Mouse (Mus musculus) heart, embryonic 11.5 days (tissue): Measurements from ENCODE around the gene Trim16. TPM values are rescaled to one million over a fixed set of nuclear protein-coding genes. Genes with fewer than 3 reads are reported as not detected.

Experiments used
- ATAC-seq: fragments of 200-750 bp; cut with Nextera tagmentation; replicated peaks from 2 replicates; pipeline ENCODE4 v1.8.0; 2017; ENCODE audit warnings: moderate library complexity; ENCODE audit not compliant: insufficient number of reproducible peaks, low FRiP score, low TSS enrichment
- H3K27ac ChIP-seq: fragments of 300-500 bp; sonication (generic); 2 replicates; pipeline ENCODE4 v1.5.1; 2014; ENCODE audit warnings: mild to moderate bottlenecking, low read depth, low read length
- H3K27me3 ChIP-seq: fragments of 300-500 bp; sonication (generic); 2 replicates; pipeline ENCODE4 v1.6.1; 2014; ENCODE audit warnings: mild to moderate bottlenecking, low read length, mixed read lengths; ENCODE audit not compliant: control insufficient read depth, insufficient read depth
- H3K36me3 ChIP-seq: fragments of 300-500 bp; sonication (generic); 2 replicates; pipeline ENCODE4 v1.6.1; 2014; ENCODE audit warnings: mild to moderate bottlenecking, low read length, moderate library complexity, mixed read lengths; ENCODE audit not compliant: control insufficient read depth, insufficient read depth
- H3K4me1 ChIP-seq: fragments of 300-500 bp; sonication (generic); 2 replicates; pipeline ENCODE4 v1.6.1; 2014; ENCODE audit warnings: low read length; ENCODE audit not compliant: control insufficient read depth, insufficient read depth
- H3K4me2 ChIP-seq: fragments of 300-500 bp; sonication (generic); 2 replicates; pipeline ENCODE4 v1.6.1; 2014; ENCODE audit warnings: mild to moderate bottlenecking, moderate library complexity
- H3K4me3 ChIP-seq: fragments of 300-500 bp; sonication (generic); 2 replicates; pipeline ENCODE4 v1.5.1; 2014; ENCODE audit warnings: low read depth, low read length
- H3K9ac ChIP-seq: fragments of 300-500 bp; sonication (generic); 2 replicates; pipeline ENCODE4 v1.6.1; 2014; ENCODE audit warnings: mild to moderate bottlenecking, low read depth, low read length, moderate library complexity
- H3K9me3 ChIP-seq: fragments of 300-500 bp; sonication (generic); replicated peaks from 2 replicates; pipeline ENCODE4 v1.6.1; 2016; ENCODE audit warnings: low read length; ENCODE audit not compliant: control insufficient read depth
- WGBS: fragments of 180-500 bp; shearing (Covaris S2); extraction: QIAGEN DNeasy Blood & Tissue Kit; methylation state at CpG from one replicate; pipeline ENCODE4 v1.1.7; 2014; ENCODE audit not compliant: insufficient replicate concordance; 5-methylcytosine and 5-hydroxymethylcytosine counted together
- polyA plus RNA-seq: library from polyadenylated mRNA; unstranded; fragments of >200 nt; fragmentation: Nextera tagmentation; extraction: Ambion mirVana; gene quantifications from 2 replicates; pipeline ENCODE4 v1.2.1, GENCODE M21; 2014

Gene Trim16
- polyA plus RNA-seq, 1 experiment from 2014 or later = 3.9 TPM

GRCm38 (mm10) chr11:62869715-62870371, 49.8 kb downstream of the Trim16 start:
- no peak overlapping the region for H3K4me2 ChIP-seq
- 71% methylated on average over 8 of the region's 8 CpGs for WGBS
- no peak overlapping the region for H3K4me3 ChIP-seq
- no peak for ATAC-seq
- H3K27ac ChIP-seq = no peak overlapping the region
- no peaks in the 10 kb centered on the region for H3K9me3 ChIP-seq
- H3K36me3 ChIP-seq = no peaks in the 10 kb centered on the region
- no peaks in the 10 kb centered on the region for H3K27me3 ChIP-seq
- no peak overlapping the region for H3K9ac ChIP-seq
- no peaks in the 10 kb centered on the region for H3K4me1 ChIP-seq

- no peaks in the 10 kb centered on the region for H3K9me3 ChIP-seq
- WGBS = 66% methylated on average over 9 of the region's 9 CpGs
Measured at GRCm38 (mm10) chr11:62873479-62873878, 53.4 kb downstream of the Trim16 start.

GRCm38 (mm10) chr11:62875696-62876095, 55.7 kb downstream of the Trim16 start:
- H3K9ac ChIP-seq = no peak overlapping the region
- no peaks in the 10 kb centered on the region for H3K4me1 ChIP-seq
- H3K27ac ChIP-seq = no peak overlapping the region
- H3K27me3 ChIP-seq = no peaks in the 10 kb centered on the region
- H3K9me3 ChIP-seq = no peaks in the 10 kb centered on the region
- H3K36me3 ChIP-seq = no peaks in the 10 kb centered on the region
- 91% methylated on average over 1 of the region's 1 CpGs for WGBS
- no peak overlapping the region for H3K4me2 ChIP-seq
- ATAC-seq = no peak
- H3K4me3 ChIP-seq = no peak overlapping the region

More at GRCm38 (mm10) chr11:62873479-62873878, 53.4 kb downstream of the Trim16 start:
- H3K4me3 ChIP-seq = no peak overlapping the region
- H3K9ac ChIP-seq = no peak overlapping the region
- H3K27ac ChIP-seq = no peak overlapping the region
- H3K27me3 ChIP-seq = no peaks in the 10 kb centered on the region
- no peaks in the 10 kb centered on the region for H3K36me3 ChIP-seq
- no peak for ATAC-seq
- no peak overlapping the region for H3K4me2 ChIP-seq
- H3K4me1 ChIP-seq = no peaks in the 10 kb centered on the region

- Histone ChIP-seq H3K27ac (no peak overlapping the region), H3K4me3 (no peak overlapping the region), H3K36me3 (no peaks in the 10 kb centered on the region), H3K9me3 (no peaks in the 10 kb centered on the region), H3K4me1 (no peaks in the 10 kb centered on the region), H3K27me3 (no peaks in the 10 kb centered on the region), H3K4me2 (no peak overlapping the region), H3K9ac (no peak overlapping the region)
- 79% methylated on average over 4 of the region's 4 CpGs for WGBS
- no peak for ATAC-seq
Measured at GRCm38 (mm10) chr11:62876445-62876844, 56.4 kb downstream of the Trim16 start.

GRCm38 (mm10) chr11:62877391-62877790, 57.4 kb downstream of the Trim16 start:
- H3K36me3 ChIP-seq = no peaks in the 10 kb centered on the region
- no peak overlapping the region for H3K4me3 ChIP-seq
- no peak overlapping the region for H3K9ac ChIP-seq
- no peaks in the 10 kb centered on the region for H3K9me3 ChIP-seq
- H3K4me1 ChIP-seq = no peaks in the 10 kb centered on the region
- no peaks in the 10 kb centered on the region for H3K27me3 ChIP-seq
- no peak overlapping the region for H3K4me2 ChIP-seq
- WGBS = 73% methylated on average over 1 of the region's 1 CpGs
- ATAC-seq = no peak
- H3K27ac ChIP-seq = no peak overlapping the region

- ATAC-seq = no peak; the same call in 1 of the 2 replicates
- 33% methylated on average over 9 of the region's 9 CpGs for WGBS
- H3K4me3 ChIP-seq = peak overlapping the region; percentile 84
- H3K4me1 ChIP-seq = no peaks in the 10 kb centered on the region
- no peaks in the 10 kb centered on the region for H3K36me3 ChIP-seq
- H3K9ac ChIP-seq = 0 out of 2 replicates have a peak overlapping the region, but pooled peaks have one; percentile 24
- H3K9me3 ChIP-seq = no peaks in the 10 kb centered on the region
- no peak overlapping the region for H3K27ac ChIP-seq
- no peaks in the 10 kb centered on the region for H3K27me3 ChIP-seq
- peak overlapping the region; percentile 73 for H3K4me2 ChIP-seq
Measured at GRCm38 (mm10) chr11:62878728-62879127, 58.7 kb downstream of the Trim16 start.

GRCm38 (mm10) chr11:62879220-62880048, 59.4 kb downstream of the Trim16 start, which contains the start of gene Tvp23b:
Tvp23b (plus strand) TSS chr11:62879455.
- WGBS = under 1% methylated on average over 55 of the region's 55 CpGs
- Histone ChIP-seq H3K9ac (peak within 1 kb of the TSS; percentile 93), H3K27me3 (no peaks in the 10 kb centered on the region), H3K27ac (peak within 1 kb of the TSS; percentile 82), H3K9me3 (no peaks in the 10 kb centered on the region), H3K4me2 (peak within 1 kb of the TSS; percentile 73), H3K36me3 (no peaks in the 10 kb centered on the region), H3K4me1 (no peaks in the 10 kb centered on the region), H3K4me3 (peak within 1 kb of the TSS; percentile 84)
- ATAC-seq = peak; percentile 97

- no peak overlapping the region for H3K27ac ChIP-seq
- no peak overlapping the region for H3K4me3 ChIP-seq
- no peak overlapping the region for H3K4me2 ChIP-seq
- no peaks in the 10 kb centered on the region for H3K9me3 ChIP-seq
- ATAC-seq = no peak
- H3K9ac ChIP-seq = no peak overlapping the region
- no peaks in the 10 kb centered on the region for H3K27me3 ChIP-seq
- no peaks in the 10 kb centered on the region for H3K4me1 ChIP-seq
- peaks cover 13% of the 10 kb centered on the region; the same call in 1 of the 2 replicates for H3K36me3 ChIP-seq
- WGBS = 76% methylated on average over 8 of the region's 8 CpGs
Measured at GRCm38 (mm10) chr11:62883407-62883806, 63.4 kb downstream of the Trim16 start.
